Mouse (Mus musculus) hindbrain, embryonic 14.5 days (tissue): Measurements from ENCODE around the gene Tfpi. TPM values are rescaled to one million over a fixed set of nuclear protein-coding genes. Genes with fewer than 3 reads are reported as not detected.
A peak's percentile ranks its signal among the peaks of the same experiment; 100 is the strongest.

Experiments used
- ATAC-seq: fragments of 200-750 bp; cut with Nextera tagmentation; 2 replicates; pipeline ENCODE4 v1.8.0; 2017; ENCODE audit warnings: moderate number of reproducible peaks, mild to moderate bottlenecking, moderate TSS enrichment, moderate library complexity; ENCODE audit not compliant: low FRiP score
- DNase-seq: peaks from one replicate; pipeline ENCODE4 v3.0.0-alpha.2; 2015; ENCODE audit warnings: low spot score
- H3K27ac ChIP-seq: fragments of 300-500 bp; sonication (generic); 2 replicates; pipeline ENCODE4 v1.5.1; 2014; ENCODE audit warnings: mild to moderate bottlenecking, moderate library complexity
- H3K27me3 ChIP-seq: fragments of 300-500 bp; sonication (generic); 2 replicates; pipeline ENCODE4 v1.6.1; 2014; ENCODE audit warnings: mild to moderate bottlenecking, low read length, mixed read lengths; ENCODE audit not compliant: control insufficient read depth, insufficient read depth
- H3K36me3 ChIP-seq: fragments of 300-500 bp; sonication (generic); replicated peaks from 2 replicates; pipeline ENCODE4 v1.6.1; 2014; ENCODE audit not compliant: control insufficient read depth, insufficient read depth
- H3K4me1 ChIP-seq: fragments of 300-500 bp; sonication (generic); replicated peaks from 2 replicates; pipeline ENCODE4 v1.6.1; 2014; ENCODE audit warnings: antibody characterized with exemption, low read length, mixed read lengths; ENCODE audit not compliant: control insufficient read depth, insufficient read depth
- H3K4me2 ChIP-seq: fragments of 300-500 bp; sonication (generic); replicated peaks from 2 replicates; pipeline ENCODE4 v1.6.1; 2014; ENCODE audit warnings: mild to moderate bottlenecking, moderate library complexity
- H3K4me3 ChIP-seq: fragments of 300-500 bp; sonication (generic); replicated peaks from 2 replicates; pipeline ENCODE4 v1.5.1; 2014; ENCODE audit warnings: mild to moderate bottlenecking, low read length
- H3K9ac ChIP-seq: fragments of 300-500 bp; sonication (generic); 2 replicates; pipeline ENCODE4 v1.6.1; 2014
- H3K9me3 ChIP-seq: fragments of 300-500 bp; sonication (generic); 2 replicates; pipeline ENCODE4 v1.6.1; 2016; ENCODE audit warnings: low read length; ENCODE audit not compliant: control insufficient read depth
- WGBS: fragments of 180-500 bp; shearing (Covaris S2); extraction: QIAGEN DNeasy Blood & Tissue Kit; methylation state at CpG from one replicate; pipeline ENCODE4 v1.1.7; 2014; 5-methylcytosine and 5-hydroxymethylcytosine counted together
- polyA plus RNA-seq: library from polyadenylated mRNA; unstranded; fragments of >200 nt; fragmentation: Nextera tagmentation; extraction: Ambion mirVana; gene quantifications from 2 replicates; pipeline ENCODE4 v1.2.1, GENCODE M21; 2014

Tfpi gene
- polyA plus RNA-seq, 1 experiment from 2014 or later = 20.4 TPM

GRCm38 (mm10) chr2:84479036-84479435, 2.5 kb upstream of the Tfpi start:
- Histone ChIP-seq H3K4me3 (no peak overlapping the region), H3K4me1 (no peaks in the 10 kb centered on the region), H3K4me2 (no peak overlapping the region), H3K27ac (no peak overlapping the region), H3K36me3 (no peaks in the 10 kb centered on the region), H3K9me3 (no peaks in the 10 kb centered on the region), H3K9ac (no peak overlapping the region), H3K27me3 (no peaks in the 10 kb centered on the region)
- DNase-seq (peak; percentile 42), ATAC-seq (no peak)
- WGBS = 34% methylated on average over 3 of the region's 3 CpGs

- H3K36me3 ChIP-seq = no peaks in the 10 kb centered on the region
- H3K9me3 ChIP-seq = no peaks in the 10 kb centered on the region
- H3K4me1 ChIP-seq = no peaks in the 10 kb centered on the region
- 91% methylated on average over 6 of the region's 6 CpGs for WGBS
- H3K4me3 ChIP-seq = no peak overlapping the region
- no peak for DNase-seq
- no peak overlapping the region for H3K27ac ChIP-seq
- H3K27me3 ChIP-seq = no peaks in the 10 kb centered on the region
- H3K4me2 ChIP-seq = no peak overlapping the region
- H3K9ac ChIP-seq = no peak overlapping the region
- ATAC-seq = no peak
Measured at GRCm38 (mm10) chr2:84477759-84478158, 1.2 kb upstream of the Tfpi start.

- Histone ChIP-seq H3K4me2 (peak overlapping the region; percentile 23; the same call in 1 of the 2 replicates), H3K4me1 (no peaks in the 10 kb centered on the region), H3K27ac (no peak overlapping the region), H3K9ac (no peak overlapping the region), H3K36me3 (no peaks in the 10 kb centered on the region), H3K9me3 (no peaks in the 10 kb centered on the region), H3K27me3 (no peaks in the 10 kb centered on the region), H3K4me3 (peak overlapping the region; percentile 10)
- DNase-seq = no peak
- 57% methylated on average over 3 of the region's 3 CpGs for WGBS
- ATAC-seq = no peak
Measured at GRCm38 (mm10) chr2:84476131-84476530, 444 bp downstream of the Tfpi start.

GRCm38 (mm10) chr2:84475601-84476000, 974 bp downstream of the Tfpi start:
- Histone ChIP-seq H3K27me3 (no peaks in the 10 kb centered on the region), H3K9ac (no peak overlapping the region), H3K9me3 (no peaks in the 10 kb centered on the region), H3K36me3 (no peaks in the 10 kb centered on the region), H3K4me3 (peak overlapping the region; percentile 10; the same call in 1 of the 2 replicates), H3K4me2 (peak overlapping the region; percentile 23; the same call in 1 of the 2 replicates), H3K4me1 (no peaks in the 10 kb centered on the region), H3K27ac (no peak overlapping the region)
- no peak for ATAC-seq
- no peak for DNase-seq
- WGBS = 48% methylated on average over 1 of the region's 1 CpGs

DNA sequence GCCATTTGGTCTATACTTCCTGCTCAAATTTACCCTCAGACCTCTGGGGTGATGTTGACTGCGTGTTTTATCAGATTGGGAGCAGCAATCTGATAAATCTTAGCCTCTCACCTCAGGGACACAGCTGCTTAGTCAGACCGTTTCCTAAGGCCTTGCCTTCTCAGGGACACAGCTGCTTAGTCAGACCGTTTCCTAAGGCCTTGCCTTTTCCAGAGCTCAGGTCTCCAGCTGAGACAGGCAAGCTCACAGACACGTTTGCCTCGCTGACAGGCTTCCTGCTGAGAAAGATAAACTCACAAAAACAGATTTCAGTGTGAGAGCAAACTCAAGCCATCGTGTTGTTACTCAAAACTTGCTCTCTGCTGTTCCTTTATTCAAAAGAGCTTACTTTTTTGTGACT, 1.9 kb downstream of the Tfpi start:
- 13% methylated on average over 6 of the region's 6 CpGs for WGBS

DNA sequence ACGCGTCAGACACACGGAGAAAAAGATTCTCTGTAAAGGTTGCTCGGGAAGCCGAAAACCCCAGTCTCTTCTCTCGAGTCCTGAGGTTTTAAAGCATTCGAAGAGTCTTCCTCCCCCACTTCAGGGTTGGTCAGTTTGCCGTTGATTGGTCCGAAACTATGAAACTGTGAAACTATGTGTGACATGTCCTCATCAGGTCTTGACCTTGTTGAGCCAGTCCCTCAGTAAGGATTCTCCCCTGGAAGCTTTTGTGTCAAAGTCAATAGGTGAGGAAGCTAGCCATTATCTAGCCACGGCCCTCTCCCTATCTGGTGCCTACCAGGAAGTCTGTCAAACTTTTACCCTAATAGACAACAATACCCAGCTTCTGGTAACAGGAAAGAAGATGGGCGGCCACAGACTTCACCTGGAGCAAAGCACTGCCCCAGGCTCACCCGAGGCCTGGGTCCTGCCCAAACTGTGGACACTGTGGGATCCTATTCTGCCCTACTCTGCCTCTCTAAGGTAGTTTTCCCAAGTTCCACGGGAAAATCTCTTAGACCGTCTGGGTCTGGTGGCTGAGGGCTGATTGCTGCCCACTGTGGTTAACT, 2.5 kb downstream of the Tfpi start:
- no peak overlapping the region for H3K27ac ChIP-seq
- ATAC-seq = no peak
- no peaks in the 10 kb centered on the region for H3K36me3 ChIP-seq
- H3K4me2 ChIP-seq = no peak overlapping the region
- H3K4me3 ChIP-seq = no peak overlapping the region
- H3K9ac ChIP-seq = no peak overlapping the region
- DNase-seq = no peak
- H3K27me3 ChIP-seq = no peaks in the 10 kb centered on the region
- 77% methylated on average over 14 of the region's 14 CpGs for WGBS
- 0 out of 2 replicates have a peak, but pooled peaks cover 2% of the 10 kb centered on the region for H3K9me3 ChIP-seq
- H3K4me1 ChIP-seq = no peaks in the 10 kb centered on the region

More for the DNA sequence above, 1.9 kb downstream of the Tfpi start:
- H3K4me3 ChIP-seq = no peak overlapping the region
- H3K27me3 ChIP-seq = no peaks in the 10 kb centered on the region
- no peak for DNase-seq
- ATAC-seq = no peak
- H3K36me3 ChIP-seq = no peaks in the 10 kb centered on the region
- no peaks in the 10 kb centered on the region for H3K4me1 ChIP-seq
- H3K9me3 ChIP-seq = no peaks in the 10 kb centered on the region
- no peak overlapping the region for H3K4me2 ChIP-seq
- H3K9ac ChIP-seq = no peak overlapping the region
- no peak overlapping the region for H3K27ac ChIP-seq

DNA sequence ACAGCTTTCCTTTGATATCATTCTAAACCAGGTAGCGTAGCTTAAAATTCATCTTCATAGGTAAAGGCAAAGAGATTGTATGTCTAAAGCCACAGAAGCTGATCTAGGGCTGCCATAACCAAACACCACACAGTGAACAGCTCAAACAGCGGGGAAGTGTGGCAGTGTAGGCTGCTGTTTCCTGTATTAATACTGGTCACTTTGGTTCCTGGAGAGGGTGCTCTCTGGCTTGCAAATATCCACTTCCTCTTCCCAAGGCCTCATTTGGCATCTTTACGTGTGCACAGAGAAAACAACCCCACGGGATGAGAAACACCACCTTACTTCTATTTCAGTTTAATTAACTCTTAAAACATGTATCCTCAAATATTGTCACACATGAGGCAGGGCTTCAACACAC, 9.2 kb downstream of the Tfpi start:
- H3K36me3 ChIP-seq = no peaks in the 10 kb centered on the region
- no peak overlapping the region for H3K27ac ChIP-seq
- no peaks in the 10 kb centered on the region for H3K27me3 ChIP-seq
- WGBS = 92% methylated on average over 4 of the region's 4 CpGs
- no peak overlapping the region for H3K4me2 ChIP-seq
- DNase-seq = no peak
- ATAC-seq = no peak
- no peaks in the 10 kb centered on the region for H3K4me1 ChIP-seq
- H3K9me3 ChIP-seq = 0 out of 2 replicates have a peak, but pooled peaks cover 4% of the 10 kb centered on the region
- H3K9ac ChIP-seq = no peak overlapping the region
- H3K4me3 ChIP-seq = no peak overlapping the region

GRCm38 (mm10) chr2:84464956-84465355, 11.6 kb downstream of the Tfpi start:
- ATAC-seq (no peak), DNase-seq (no peak)
- Histone ChIP-seq H3K9ac (no peak overlapping the region), H3K27ac (no peak overlapping the region), H3K36me3 (no peaks in the 10 kb centered on the region), H3K4me1 (no peaks in the 10 kb centered on the region), H3K4me3 (no peak overlapping the region), H3K4me2 (no peak overlapping the region), H3K9me3 (0 out of 2 replicates have a peak, but pooled peaks cover 4% of the 10 kb centered on the region), H3K27me3 (no peaks in the 10 kb centered on the region)
- WGBS = 52% methylated on average over 7 of the region's 7 CpGs

- no peaks in the 10 kb centered on the region for H3K27me3 ChIP-seq
- H3K4me3 ChIP-seq = no peak overlapping the region
- H3K27ac ChIP-seq = no peak overlapping the region
- H3K9me3 ChIP-seq = no peaks in the 10 kb centered on the region
- H3K36me3 ChIP-seq = no peaks in the 10 kb centered on the region
- no peak for ATAC-seq
- no peak overlapping the region for H3K4me2 ChIP-seq
- no peaks in the 10 kb centered on the region for H3K4me1 ChIP-seq
- 91% methylated on average over 3 of the region's 3 CpGs for WGBS
- no peak overlapping the region for H3K9ac ChIP-seq
- no peak for DNase-seq
Measured at GRCm38 (mm10) chr2:84462411-84462810, 14.2 kb downstream of the Tfpi start.
